Mouse (Mus musculus): ENCODE measurements around the gene Fars2.

DNA sequence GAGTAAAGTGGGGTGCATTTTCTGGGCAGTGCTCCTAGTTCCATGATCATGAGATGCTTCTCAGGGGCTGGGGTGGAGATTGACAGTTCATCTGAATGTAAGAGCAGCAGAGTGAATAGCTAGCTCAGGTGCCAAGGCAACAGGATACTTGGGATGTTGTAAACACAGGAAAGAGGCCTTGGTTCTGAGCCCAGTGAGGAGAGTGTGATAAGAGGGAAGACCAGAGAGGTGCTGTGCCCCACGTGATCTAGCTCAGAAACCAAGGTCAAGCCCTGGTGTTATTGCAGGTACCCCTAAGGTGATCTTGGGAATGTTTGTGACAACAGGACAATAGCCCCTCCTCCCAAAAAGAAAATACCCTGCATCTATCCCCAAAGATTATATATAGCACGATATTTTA lies 372.2 kb downstream of the Fars2 start:
- no peak for TF ChIP-seq POLR2A (IDR thresholded peaks at IDR 0.05; ENCODE audit: borderline replicate concordance, extremely low read depth, low read depth, low read length)
- no peak for TF ChIP-seq CTCF (IDR thresholded peaks at IDR 0.05; ENCODE audit: insufficient read depth, low read length)
